Mouse (Mus musculus): Measurements from ENCODE around the gene Baz2b.

The Baz2b gene

GRCm38 (mm10) chr2:60003038-60003664 is 206.5 kb downstream of the Baz2b start:
- DNase-seq (ENCODE audit: low read depth) = no peak

GRCm38 (mm10) chr2:60000268-60000667 is 209.4 kb downstream of the Baz2b start:
- no peak for DNase-seq (ENCODE audit: low read depth)

- peak; percentile 9 for DNase-seq (ENCODE audit: low read depth)
These were observed 212.0 kb downstream of the Baz2b start for GRCm38 (mm10) chr2:59997479-59998228.

DNA sequence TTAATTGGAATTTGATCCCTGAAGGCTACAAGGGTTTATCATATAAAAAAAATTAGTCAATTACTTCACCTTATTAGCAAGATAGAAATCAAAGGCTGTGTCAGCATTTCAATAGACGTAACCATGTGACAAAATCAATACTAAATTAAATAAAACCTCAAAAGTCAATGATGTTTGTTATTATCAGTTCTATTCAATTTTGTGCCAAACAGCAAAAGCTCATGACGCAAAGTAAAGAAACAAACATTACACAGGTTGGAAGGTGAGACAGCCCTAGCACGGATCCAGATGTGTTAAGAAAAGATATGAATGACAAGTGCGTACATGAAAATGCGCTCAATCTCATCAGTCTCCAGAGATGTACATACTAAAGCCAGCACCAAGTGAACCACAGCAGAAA is 212.7 kb downstream of the Baz2b start:
- DNase-seq (ENCODE audit: low read depth) = no peak

DNA sequence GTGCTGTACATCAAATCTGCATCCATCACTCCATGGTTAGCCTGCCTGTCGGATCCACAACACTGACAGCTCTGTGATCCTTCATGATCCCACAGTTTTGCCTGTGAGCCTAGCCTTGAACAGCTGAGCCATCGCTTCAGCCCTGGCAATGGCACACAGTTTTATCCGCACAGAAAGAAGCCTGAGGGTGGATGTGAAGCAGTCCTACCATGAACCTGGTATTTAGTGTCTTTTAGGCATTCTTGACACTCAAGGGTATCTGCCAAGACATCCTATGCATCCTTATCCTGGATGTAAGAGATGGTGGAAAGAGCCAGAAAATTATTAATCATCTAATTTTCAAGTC is 216.5 kb downstream of the Baz2b start:
- no peak for DNase-seq (ENCODE audit: low read depth)

DNA sequence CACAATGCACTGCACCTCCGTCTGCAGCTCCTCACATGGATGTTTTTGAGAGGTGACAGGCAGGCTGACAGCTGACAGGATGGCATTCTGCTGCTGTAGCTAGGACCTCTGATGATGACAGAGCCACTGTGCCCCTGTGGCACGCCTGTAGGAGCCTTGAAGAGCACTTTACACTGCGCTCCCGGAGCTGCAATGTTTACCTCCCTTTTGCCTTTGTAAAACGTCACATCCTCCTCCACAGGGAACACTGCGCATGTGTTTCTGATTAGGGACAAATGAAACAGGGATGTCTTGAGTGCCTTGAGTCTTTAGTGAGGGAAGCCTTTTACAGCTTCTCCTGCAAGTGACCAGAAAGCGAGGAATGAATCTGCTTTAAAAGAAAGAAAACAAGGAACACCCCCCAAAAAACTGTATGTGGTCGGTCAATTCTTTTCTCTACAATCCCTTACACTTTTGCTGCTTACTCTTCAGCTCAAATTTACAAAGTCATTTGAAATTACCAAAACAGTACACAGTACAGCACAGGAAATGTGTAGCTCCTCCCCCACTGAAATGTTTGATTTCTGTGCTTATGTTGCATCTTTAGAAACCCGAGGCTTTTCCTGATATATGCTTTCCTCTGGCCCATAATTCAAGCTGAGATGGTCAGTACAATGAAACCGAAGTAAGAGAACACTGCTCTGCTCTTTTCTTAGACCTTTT is 217.0 kb downstream of the Baz2b start:
- DNase-seq (ENCODE audit: low read depth) = peak; percentile 50

- no peak for DNase-seq (ENCODE audit: low read depth)
These were observed 217.9 kb downstream of the Baz2b start for GRCm38 (mm10) chr2:59991775-59992174.

- no peak for DNase-seq (ENCODE audit: low read depth)
These were observed 222.1 kb downstream of the Baz2b start for GRCm38 (mm10) chr2:59987521-59987920.

- peak; percentile 40 for DNase-seq (ENCODE audit: low read depth)
These were observed 230.0 kb downstream of the Baz2b start for GRCm38 (mm10) chr2:59979488-59980220.

DNA sequence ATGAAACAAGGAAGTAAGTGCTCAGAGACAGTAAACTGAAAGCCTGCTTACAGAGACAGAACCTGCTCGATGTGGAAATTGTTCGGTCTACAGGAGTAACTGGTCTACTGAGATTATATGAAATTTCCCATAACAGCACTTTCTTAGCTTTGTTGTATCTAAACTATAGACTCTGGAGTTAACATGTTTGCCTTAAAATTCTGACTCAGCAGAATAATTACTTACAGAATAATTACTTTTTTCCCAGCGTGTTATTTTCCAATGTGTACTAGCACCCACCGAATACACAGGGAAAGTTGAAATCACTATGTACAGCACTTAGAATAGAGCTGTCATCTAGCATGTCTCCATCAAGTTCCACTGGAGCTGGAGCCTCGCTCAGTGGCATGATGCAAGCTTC is 233.0 kb downstream of the Baz2b start:
- no peak for DNase-seq (ENCODE audit: low read depth)

- no peak for DNase-seq (ENCODE audit: low read depth)
These were observed 233.9 kb downstream of the Baz2b start for GRCm38 (mm10) chr2:59975772-59976171.

DNA sequence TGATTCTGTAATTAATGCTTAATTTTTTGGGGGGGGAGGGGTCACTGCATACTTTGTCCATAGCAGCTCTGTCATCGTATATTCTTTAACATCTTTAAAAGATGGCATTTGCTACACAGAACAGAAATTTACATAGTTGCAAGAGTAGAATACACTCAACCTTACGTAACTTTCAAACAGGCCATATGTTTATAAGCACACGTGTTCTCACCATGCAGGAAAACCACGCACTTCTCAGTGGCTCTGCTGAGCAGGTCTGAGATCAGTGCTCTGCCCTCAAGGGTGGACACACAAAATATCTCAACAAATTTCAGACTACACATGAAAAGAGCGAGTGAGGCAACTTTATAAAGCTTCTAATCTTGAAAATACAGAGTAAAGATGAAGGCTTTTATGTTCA is 235.7 kb downstream of the Baz2b start:
- DNase-seq (ENCODE audit: low read depth) = no peak

DNA sequence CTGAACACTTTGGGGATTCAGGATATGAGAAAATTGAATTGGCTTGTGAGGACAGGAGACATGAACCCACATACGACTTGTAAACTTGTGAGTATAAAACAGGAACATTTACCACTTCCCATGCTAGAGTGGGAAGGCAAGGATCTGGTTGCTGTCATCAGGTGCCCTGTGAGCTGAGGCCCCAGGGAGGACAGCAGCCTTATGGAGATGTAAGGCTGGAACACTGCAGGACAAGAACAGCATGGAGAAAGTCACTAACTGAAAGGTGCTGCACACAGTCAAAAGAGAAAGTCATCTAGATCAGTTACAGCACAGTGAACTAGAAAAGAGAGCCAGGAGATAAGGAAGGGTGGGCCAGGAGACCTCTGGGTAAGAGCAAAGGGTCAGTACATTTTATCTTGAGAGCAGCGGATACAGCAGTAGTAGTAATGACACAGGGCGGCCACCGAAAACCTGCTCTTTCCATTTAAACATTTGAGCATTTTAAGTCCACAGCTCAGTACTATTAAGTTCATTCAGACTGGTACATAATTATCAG is 236.5 kb downstream of the Baz2b start:
- no peak for DNase-seq (ENCODE audit: low read depth)

DNA sequence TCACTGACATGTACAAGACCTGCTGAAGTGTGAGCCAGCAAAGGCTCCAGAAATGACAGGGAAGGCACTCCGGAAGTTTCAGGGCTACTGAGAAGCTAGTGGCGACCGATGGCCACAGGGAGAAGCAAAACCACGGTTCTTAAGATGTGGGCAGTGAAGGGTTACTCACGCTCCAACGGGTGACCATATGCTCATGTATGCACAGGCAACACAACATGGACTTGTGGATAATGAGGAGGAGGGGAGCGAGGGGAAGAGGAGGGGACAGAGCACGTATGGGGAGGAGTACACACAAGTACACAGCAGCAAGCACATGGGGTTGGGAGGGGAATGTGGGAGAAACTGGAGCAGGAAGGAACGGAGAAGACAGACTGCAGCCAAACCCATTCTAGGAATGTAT is 239.1 kb downstream of the Baz2b start:
- DNase-seq (ENCODE audit: low read depth) = no peak

DNA sequence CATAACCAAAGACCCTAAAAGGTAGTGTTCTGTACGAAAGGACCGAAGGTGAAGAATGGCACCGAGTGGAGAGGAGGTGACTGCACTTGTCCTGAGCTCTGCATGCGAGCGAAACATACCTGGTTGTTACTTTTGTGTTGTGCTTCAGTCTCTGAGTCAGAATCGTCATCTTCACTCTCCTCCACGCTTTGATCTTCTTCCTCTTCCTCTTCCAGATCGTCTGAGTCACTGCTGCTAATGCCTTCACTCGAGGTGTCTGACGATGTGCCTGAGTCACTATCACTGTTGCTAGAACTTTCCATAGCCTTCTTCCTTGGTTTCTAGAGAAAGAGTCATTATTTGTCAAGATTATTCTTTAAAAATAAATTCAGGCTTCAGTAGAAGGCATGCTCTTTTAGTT is 240.5 kb downstream of the Baz2b start:
- no peak for DNase-seq (ENCODE audit: low read depth)

DNA sequence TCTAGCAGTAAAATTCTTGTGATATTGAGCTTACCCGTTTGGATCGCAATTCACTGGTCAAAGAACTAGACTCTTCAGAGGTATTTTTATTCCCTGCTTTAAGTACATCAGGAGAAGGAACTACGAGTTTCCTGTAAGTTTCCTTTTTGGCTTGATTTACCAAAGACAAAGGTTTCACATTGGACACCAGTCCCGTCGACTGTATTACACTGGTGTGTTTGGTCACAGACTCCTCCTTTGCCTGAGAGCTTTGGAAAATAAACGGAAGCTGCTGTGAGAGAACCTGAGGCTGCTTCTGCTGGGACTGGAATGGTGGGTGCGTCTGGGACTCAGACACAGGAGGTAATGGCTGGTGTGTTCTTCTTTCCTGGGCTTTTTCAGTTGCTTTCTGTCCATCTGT is 241.0 kb downstream of the Baz2b start:
- no peak for DNase-seq (ENCODE audit: low read depth)

DNA sequence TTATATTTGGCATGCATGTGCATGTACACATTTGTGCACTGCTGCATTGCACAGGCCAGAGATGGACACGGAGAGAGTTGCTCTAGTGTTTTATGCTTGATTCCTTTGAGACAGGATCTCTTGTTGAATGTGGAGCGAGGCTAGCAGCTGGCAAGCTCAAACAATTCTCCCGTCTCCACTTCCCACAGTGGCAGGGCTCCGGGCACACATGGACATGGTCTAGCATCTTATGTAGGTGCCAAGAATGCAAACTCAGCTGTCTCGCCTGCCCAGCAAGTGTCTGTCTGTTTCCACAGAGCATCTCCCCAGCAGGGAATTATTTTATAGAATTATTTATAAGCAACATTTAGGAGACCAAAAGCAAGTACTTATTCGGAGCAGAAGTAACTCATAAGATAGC is 243.2 kb downstream of the Baz2b start:
- no peak for DNase-seq (ENCODE audit: low read depth)

DNA sequence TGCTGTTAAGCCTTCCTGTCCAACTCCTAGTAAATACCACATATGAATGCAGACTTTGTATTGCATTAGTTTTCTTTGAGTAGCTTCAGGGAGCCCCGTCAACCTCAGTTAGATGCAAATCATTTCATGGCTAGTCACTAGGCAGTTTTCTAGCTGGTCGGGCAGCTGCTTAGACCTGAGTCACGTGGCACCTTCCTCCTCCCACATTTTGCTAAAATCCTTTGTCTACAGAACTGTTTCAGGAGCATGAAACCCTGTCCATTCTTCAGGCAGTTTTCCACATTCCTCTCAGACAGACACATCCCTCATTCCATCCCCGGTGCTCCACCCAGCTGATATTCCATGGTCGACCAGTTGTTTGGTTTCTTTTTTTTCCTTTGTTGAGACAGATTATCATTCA is 246.6 kb downstream of the Baz2b start:
- no peak for DNase-seq (ENCODE audit: low read depth)

GRCm38 (mm10) chr2:59962579-59962978 is 247.1 kb downstream of the Baz2b start:
- no peak for DNase-seq (ENCODE audit: low read depth)

- no peak for DNase-seq (ENCODE audit: low read depth)
These were observed 249.2 kb downstream of the Baz2b start for GRCm38 (mm10) chr2:59960495-59960772.

DNA sequence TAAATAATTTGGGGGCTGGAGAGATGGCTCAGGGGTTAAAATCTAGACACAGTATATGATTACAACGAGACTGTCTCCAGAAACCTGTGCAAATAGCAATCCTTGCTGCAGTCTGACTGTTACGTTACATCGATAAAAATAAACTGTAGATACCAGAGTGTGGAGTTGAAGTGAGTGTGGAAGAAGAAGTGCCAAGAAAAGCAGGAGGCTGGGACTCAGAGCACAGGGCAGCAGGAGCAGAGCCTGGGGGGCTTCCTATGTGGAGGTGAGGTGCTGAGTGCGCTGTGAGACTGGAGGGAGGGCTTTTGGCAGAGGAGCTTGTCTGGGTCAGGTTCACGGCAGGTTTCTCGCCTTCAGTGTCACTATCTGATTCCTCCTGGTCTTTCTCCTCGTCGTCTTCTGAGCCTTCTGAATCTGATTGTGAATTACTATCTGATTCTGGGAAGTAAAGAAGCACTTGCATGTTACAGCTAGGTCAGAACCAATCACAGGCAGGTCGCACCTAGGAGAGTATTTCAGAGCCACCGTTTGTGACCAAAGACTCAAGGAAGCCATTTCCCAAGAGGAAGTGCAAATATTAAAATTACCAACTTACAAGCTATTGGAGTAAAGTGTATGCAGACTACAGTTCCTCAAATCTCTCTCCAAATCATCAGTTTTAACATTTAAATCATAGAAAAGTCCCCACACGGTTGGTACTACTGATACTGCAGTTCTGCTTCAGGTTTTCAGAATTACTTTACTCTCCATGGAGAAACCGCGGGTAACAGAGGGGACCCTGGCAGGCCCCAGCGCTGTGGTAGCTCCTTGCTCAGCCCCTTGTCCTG is 249.8 kb downstream of the Baz2b start:
- DNase-seq (ENCODE audit: low read depth) = no peak

- peak; percentile 24 for DNase-seq (ENCODE audit: low read depth)
These were observed 251.1 kb downstream of the Baz2b start for GRCm38 (mm10) chr2:59958543-59958942.
